Mouse (Mus musculus): ENCODE results near the gene Tmem217. TPM values are rescaled to one million over a fixed set of nuclear protein-coding genes. Genes with fewer than 3 reads are reported as not detected.

Gene Tmem217
- polyA plus RNA-seq, 1 experiment from 2014 or later: 0.51 TPM

GRCm38 (mm10) chr17:29541419-29541818, 10.8 kb downstream of the Tmem217 start:
- H3K9ac ChIP-seq (ENCODE audit: low read length): no peak overlapping the region
- H3K4me2 ChIP-seq: no peak overlapping the region
- ATAC-seq (ENCODE audit: low FRiP score) (no peak), DNase-seq (ENCODE audit: low spot score, missing footprints) (no peak)
- H3K27ac ChIP-seq (ENCODE audit: low read depth, low read length): no peak overlapping the region
- H3K9me3 ChIP-seq (ENCODE audit: control insufficient read depth, low read length): no peaks in the 10 kb centered on the region
- no peak overlapping the region for H3K4me3 ChIP-seq (ENCODE audit: low read depth, low read length)
- no peaks in the 10 kb centered on the region for H3K4me1 ChIP-seq (ENCODE audit: control insufficient read depth, insufficient read depth, low read length)
- H3K36me3 ChIP-seq (ENCODE audit: control insufficient read depth, insufficient read depth, low read length): no peaks in the 10 kb centered on the region
- H3K27me3 ChIP-seq (ENCODE audit: control insufficient read depth, insufficient read depth, low read length): no peaks in the 10 kb centered on the region
- WGBS: 84% methylated on average over 14 of the region's 14 CpGs

- Histone ChIP-seq H3K36me3 (ENCODE audit: control insufficient read depth, insufficient read depth, low read length) (no peaks in the 10 kb centered on the region), H3K4me1 (ENCODE audit: control insufficient read depth, insufficient read depth, low read length) (no peaks in the 10 kb centered on the region), H3K27ac (ENCODE audit: low read depth, low read length) (no peak overlapping the region), H3K4me2 (no peak overlapping the region), H3K4me3 (ENCODE audit: low read depth, low read length) (no peak overlapping the region), H3K27me3 (ENCODE audit: control insufficient read depth, insufficient read depth, low read length) (no peaks in the 10 kb centered on the region), H3K9ac (ENCODE audit: low read length) (no peak overlapping the region), H3K9me3 (ENCODE audit: control insufficient read depth, low read length) (no peaks in the 10 kb centered on the region)
- 90% methylated on average over 8 of the region's 8 CpGs for WGBS
- DNase-seq (ENCODE audit: low spot score, missing footprints): no peak
- ATAC-seq (ENCODE audit: low FRiP score): no peak
Measured at GRCm38 (mm10) chr17:29540426-29540825, 11.8 kb downstream of the Tmem217 start.

GRCm38 (mm10) chr17:29533866-29534265, 18.3 kb downstream of the Tmem217 start:
- DNase-seq (ENCODE audit: low spot score, missing footprints) (no peak), ATAC-seq (ENCODE audit: low FRiP score) (no peak)
- Histone ChIP-seq H3K4me3 (ENCODE audit: low read depth, low read length) (no peak overlapping the region), H3K9ac (ENCODE audit: low read length) (no peak overlapping the region), H3K27me3 (ENCODE audit: control insufficient read depth, insufficient read depth, low read length) (no peaks in the 10 kb centered on the region), H3K36me3 (ENCODE audit: control insufficient read depth, insufficient read depth, low read length) (no peaks in the 10 kb centered on the region), H3K4me2 (no peak overlapping the region), H3K4me1 (ENCODE audit: control insufficient read depth, insufficient read depth, low read length) (no peaks in the 10 kb centered on the region), H3K9me3 (ENCODE audit: control insufficient read depth, low read length) (no peaks in the 10 kb centered on the region; the same call in 1 of the 2 replicates), H3K27ac (ENCODE audit: low read depth, low read length) (no peak overlapping the region)
- WGBS: 91% methylated on average over 11 of the region's 11 CpGs

GRCm38 (mm10) chr17:29531757-29532384, 20.3 kb downstream of the Tmem217 start:
- no peaks in the 10 kb centered on the region for H3K27me3 ChIP-seq (ENCODE audit: control insufficient read depth, insufficient read depth, low read length)
- H3K4me3 ChIP-seq (ENCODE audit: low read depth, low read length): no peak overlapping the region
- H3K36me3 ChIP-seq (ENCODE audit: control insufficient read depth, insufficient read depth, low read length): no peaks in the 10 kb centered on the region
- no peak overlapping the region for H3K4me2 ChIP-seq
- no peak for DNase-seq (ENCODE audit: low spot score, missing footprints)
- H3K4me1 ChIP-seq (ENCODE audit: control insufficient read depth, insufficient read depth, low read length): no peaks in the 10 kb centered on the region
- no peak overlapping the region for H3K27ac ChIP-seq (ENCODE audit: low read depth, low read length)
- H3K9ac ChIP-seq (ENCODE audit: low read length): no peak overlapping the region
- no peak for ATAC-seq (ENCODE audit: low FRiP score)
- 77% methylated on average over 10 of the region's 10 CpGs for WGBS
- no peaks in the 10 kb centered on the region; the same call in 1 of the 2 replicates for H3K9me3 ChIP-seq (ENCODE audit: control insufficient read depth, low read length)

GRCm38 (mm10) chr17:29531278-29531677, 20.9 kb downstream of the Tmem217 start:
- no peak overlapping the region for H3K9ac ChIP-seq (ENCODE audit: low read length)
- no peaks in the 10 kb centered on the region for H3K27me3 ChIP-seq (ENCODE audit: control insufficient read depth, insufficient read depth, low read length)
- H3K4me3 ChIP-seq (ENCODE audit: low read depth, low read length): no peak overlapping the region
- H3K36me3 ChIP-seq (ENCODE audit: control insufficient read depth, insufficient read depth, low read length): no peaks in the 10 kb centered on the region
- H3K4me1 ChIP-seq (ENCODE audit: control insufficient read depth, insufficient read depth, low read length): no peaks in the 10 kb centered on the region
- H3K4me2 ChIP-seq: no peak overlapping the region
- ATAC-seq (ENCODE audit: low FRiP score): no peak
- no peak overlapping the region for H3K27ac ChIP-seq (ENCODE audit: low read depth, low read length)
- no peak for DNase-seq (ENCODE audit: low spot score, missing footprints)
- 74% methylated on average over 9 of the region's 9 CpGs for WGBS
- H3K9me3 ChIP-seq (ENCODE audit: control insufficient read depth, low read length): no peaks in the 10 kb centered on the region; the same call in 1 of the 2 replicates

GRCm38 (mm10) chr17:29530508-29530907, 21.7 kb downstream of the Tmem217 start:
- WGBS: 77% methylated on average over 6 of the region's 6 CpGs
- no peak overlapping the region for H3K9ac ChIP-seq (ENCODE audit: low read length)
- no peak overlapping the region for H3K4me2 ChIP-seq
- H3K9me3 ChIP-seq (ENCODE audit: control insufficient read depth, low read length): no peaks in the 10 kb centered on the region; the same call in 1 of the 2 replicates
- no peak overlapping the region for H3K4me3 ChIP-seq (ENCODE audit: low read depth, low read length)
- no peak overlapping the region for H3K27ac ChIP-seq (ENCODE audit: low read depth, low read length)
- no peaks in the 10 kb centered on the region for H3K36me3 ChIP-seq (ENCODE audit: control insufficient read depth, insufficient read depth, low read length)
- no peak for DNase-seq (ENCODE audit: low spot score, missing footprints)
- no peaks in the 10 kb centered on the region for H3K27me3 ChIP-seq (ENCODE audit: control insufficient read depth, insufficient read depth, low read length)
- ATAC-seq (ENCODE audit: low FRiP score): no peak
- no peaks in the 10 kb centered on the region for H3K4me1 ChIP-seq (ENCODE audit: control insufficient read depth, insufficient read depth, low read length)

- ATAC-seq (ENCODE audit: low FRiP score): no peak
- no peaks in the 10 kb centered on the region for H3K4me1 ChIP-seq (ENCODE audit: control insufficient read depth, insufficient read depth, low read length)
- WGBS: 90% methylated on average over 8 of the region's 8 CpGs
- DNase-seq (ENCODE audit: low spot score, missing footprints): no peak
- no peak overlapping the region for H3K27ac ChIP-seq (ENCODE audit: low read depth, low read length)
- H3K4me3 ChIP-seq (ENCODE audit: low read depth, low read length): no peak overlapping the region
- no peaks in the 10 kb centered on the region for H3K36me3 ChIP-seq (ENCODE audit: control insufficient read depth, insufficient read depth, low read length)
- no peak overlapping the region for H3K4me2 ChIP-seq
- no peaks in the 10 kb centered on the region for H3K27me3 ChIP-seq (ENCODE audit: control insufficient read depth, insufficient read depth, low read length)
- no peak overlapping the region for H3K9ac ChIP-seq (ENCODE audit: low read length)
- no peaks in the 10 kb centered on the region; the same call in 1 of the 2 replicates for H3K9me3 ChIP-seq (ENCODE audit: control insufficient read depth, low read length)
Measured at GRCm38 (mm10) chr17:29528568-29529187, 23.5 kb downstream of the Tmem217 start.

GRCm38 (mm10) chr17:29525613-29526012, 26.6 kb downstream of the Tmem217 start:
- Histone ChIP-seq H3K27ac (ENCODE audit: low read depth, low read length) (no peak overlapping the region), H3K27me3 (ENCODE audit: control insufficient read depth, insufficient read depth, low read length) (no peaks in the 10 kb centered on the region), H3K9me3 (ENCODE audit: control insufficient read depth, low read length) (no peaks in the 10 kb centered on the region; the same call in 1 of the 2 replicates), H3K4me1 (ENCODE audit: control insufficient read depth, insufficient read depth, low read length) (no peaks in the 10 kb centered on the region), H3K9ac (ENCODE audit: low read length) (no peak overlapping the region), H3K36me3 (ENCODE audit: control insufficient read depth, insufficient read depth, low read length) (no peaks in the 10 kb centered on the region), H3K4me3 (ENCODE audit: low read depth, low read length) (no peak overlapping the region), H3K4me2 (no peak overlapping the region)
- ATAC-seq (ENCODE audit: low FRiP score) (no peak), DNase-seq (ENCODE audit: low spot score, missing footprints) (no peak)
- 86% methylated on average over 2 of the region's 2 CpGs for WGBS

GRCm38 (mm10) chr17:29519731-29520130, 32.5 kb downstream of the Tmem217 start:
- Histone ChIP-seq H3K4me2 (no peak overlapping the region), H3K36me3 (ENCODE audit: control insufficient read depth, insufficient read depth, low read length) (no peaks in the 10 kb centered on the region), H3K27ac (ENCODE audit: low read depth, low read length) (no peak overlapping the region), H3K4me3 (ENCODE audit: low read depth, low read length) (no peak overlapping the region), H3K9me3 (ENCODE audit: control insufficient read depth, low read length) (no peaks in the 10 kb centered on the region), H3K27me3 (ENCODE audit: control insufficient read depth, insufficient read depth, low read length) (no peaks in the 10 kb centered on the region), H3K9ac (ENCODE audit: low read length) (no peak overlapping the region), H3K4me1 (ENCODE audit: control insufficient read depth, insufficient read depth, low read length) (no peaks in the 10 kb centered on the region)
- ATAC-seq (ENCODE audit: low FRiP score) (no peak), DNase-seq (ENCODE audit: low spot score, missing footprints) (no peak)
- 75% methylated on average over 8 of the region's 8 CpGs for WGBS

All from midbrain, embryonic 11.5 days (tissue).